Mouse (Mus musculus) hindbrain, embryonic 13.5 days (tissue): ENCODE results near the gene Coro1b. TPM values are rescaled to one million over a fixed set of nuclear protein-coding genes. Genes with fewer than 3 reads are reported as not detected.

ENCODE experiments used
- ATAC-seq: fragments of 200-750 bp; cut with Nextera tagmentation; 2 replicates; pipeline ENCODE4 v1.8.0; 2017; ENCODE audit warnings: moderate TSS enrichment; ENCODE audit not compliant: low FRiP score
- H3K27ac ChIP-seq: fragments of 300-500 bp; sonication (generic); 2 replicates; pipeline ENCODE4 v1.5.1; 2015; ENCODE audit warnings: inconsistent platforms, mild to moderate bottlenecking, moderate library complexity
- H3K27me3 ChIP-seq: fragments of 300-500 bp; sonication (generic); 2 replicates; pipeline ENCODE4 v1.6.1; 2015; ENCODE audit warnings: mild to moderate bottlenecking, inconsistent platforms
- H3K36me3 ChIP-seq: fragments of 300-500 bp; sonication (generic); 2 replicates; pipeline ENCODE4 v1.6.1; 2015; ENCODE audit warnings: mild to moderate bottlenecking, inconsistent platforms
- H3K4me1 ChIP-seq: fragments of 300-500 bp; sonication (generic); replicated peaks from 2 replicates; pipeline ENCODE4 v1.6.1; 2015; ENCODE audit warnings: inconsistent platforms
- H3K4me2 ChIP-seq: fragments of 300-500 bp; sonication (generic); 2 replicates; pipeline ENCODE4 v1.6.1; 2015; ENCODE audit warnings: inconsistent platforms, mild to moderate bottlenecking, moderate library complexity
- H3K4me3 ChIP-seq: fragments of 300-500 bp; sonication (generic); 2 replicates; pipeline ENCODE4 v1.5.1; 2015; ENCODE audit warnings: mild to moderate bottlenecking, inconsistent platforms
- H3K9ac ChIP-seq: fragments of 300-500 bp; sonication (generic); 2 replicates; pipeline ENCODE4 v1.6.1; 2015; ENCODE audit warnings: mild to moderate bottlenecking, inconsistent platforms
- H3K9me3 ChIP-seq: fragments of 300-500 bp; sonication (generic); 2 replicates; pipeline ENCODE4 v1.6.1; 2016; ENCODE audit warnings: inconsistent platforms
- WGBS: fragments of 180-500 bp; shearing (Covaris S2); methylation state at CpG from one replicate; pipeline ENCODE4 v1.1.7; 2015; 5-methylcytosine and 5-hydroxymethylcytosine counted together
- polyA plus RNA-seq: library from polyadenylated mRNA; unstranded; fragments of >200 nt; fragmentation: Nextera tagmentation; extraction: Ambion mirVana; gene quantifications from 2 replicates; pipeline ENCODE4 v1.2.1, GENCODE M21; 2015

Gene Coro1b
- polyA plus RNA-seq, 1 experiment from 2014 or later = 130 TPM

DNA sequence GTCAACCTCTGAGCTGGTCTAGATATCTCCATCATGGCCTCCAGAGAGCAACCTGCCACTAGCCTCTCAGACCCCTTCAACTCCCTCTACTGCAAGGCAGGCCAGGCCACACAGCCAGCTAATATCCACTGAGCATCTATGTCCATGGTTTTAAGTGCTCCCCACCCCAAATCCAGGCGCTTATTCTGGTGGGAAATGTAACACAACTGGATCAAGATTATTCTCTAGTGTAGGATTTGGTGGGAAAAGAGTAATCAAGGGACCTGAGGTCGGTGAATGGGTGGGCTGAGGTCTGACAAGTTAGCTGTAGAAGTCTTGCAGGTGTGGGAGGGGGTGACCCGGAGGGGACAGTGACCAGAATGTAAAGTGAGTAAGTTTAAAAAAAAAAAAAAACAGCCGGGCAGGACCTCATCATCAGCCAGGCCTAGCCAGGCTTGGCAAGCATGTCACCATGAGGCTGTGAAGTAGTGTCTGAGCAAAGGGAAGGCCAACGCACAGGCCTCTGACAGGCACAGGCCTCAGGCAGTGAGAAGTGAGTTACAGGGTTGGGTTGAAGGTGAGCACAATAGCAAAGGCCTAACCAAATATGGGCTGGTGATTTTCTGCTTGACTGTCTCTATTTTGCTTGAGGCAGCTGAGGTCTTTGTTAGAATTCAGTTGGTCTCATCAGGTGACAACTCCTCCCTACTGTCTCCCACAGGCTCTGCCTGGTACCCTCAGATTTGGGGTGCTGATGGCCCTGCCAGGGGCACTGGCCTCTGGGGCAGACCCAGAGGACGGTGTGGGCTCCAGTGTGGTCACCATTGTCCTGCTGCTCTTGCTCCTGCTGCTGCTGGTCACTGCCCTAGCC, 7.0 kb downstream of the Coro1b start:
- peaks cover 4% of the 10 kb centered on the region; the same call in 1 of the 2 replicates for H3K4me1 ChIP-seq
- H3K4me2 ChIP-seq = no peak overlapping the region
- H3K27ac ChIP-seq = peak overlapping the region; percentile 48; the same call in 1 of the 2 replicates
- no peak overlapping the region for H3K4me3 ChIP-seq
- no peaks in the 10 kb centered on the region for H3K27me3 ChIP-seq
- ATAC-seq = no peak
- WGBS = 63% methylated on average over 6 of the region's 6 CpGs
- H3K36me3 ChIP-seq = peaks cover 81% of the 10 kb centered on the region
- H3K9ac ChIP-seq = 0 out of 2 replicates have a peak overlapping the region, but pooled peaks have one; percentile 24
- H3K9me3 ChIP-seq = no peaks in the 10 kb centered on the region

- Histone ChIP-seq H3K4me3 (no peak overlapping the region), H3K27ac (peak overlapping the region; percentile 48; the same call in 1 of the 2 replicates), H3K9me3 (no peaks in the 10 kb centered on the region), H3K4me1 (0 out of 2 replicates have a peak, but pooled peaks cover 6% of the 10 kb centered on the region), H3K36me3 (peaks cover 80% of the 10 kb centered on the region), H3K27me3 (no peaks in the 10 kb centered on the region), H3K9ac (0 out of 2 replicates have a peak overlapping the region, but pooled peaks have one; percentile 24), H3K4me2 (no peak overlapping the region)
- no peak for ATAC-seq
- WGBS = 63% methylated on average over 20 of the region's 20 CpGs
Observed at GRCm38 (mm10) chr19:4156073-4156579, 7.7 kb downstream of the Coro1b start.

DNA sequence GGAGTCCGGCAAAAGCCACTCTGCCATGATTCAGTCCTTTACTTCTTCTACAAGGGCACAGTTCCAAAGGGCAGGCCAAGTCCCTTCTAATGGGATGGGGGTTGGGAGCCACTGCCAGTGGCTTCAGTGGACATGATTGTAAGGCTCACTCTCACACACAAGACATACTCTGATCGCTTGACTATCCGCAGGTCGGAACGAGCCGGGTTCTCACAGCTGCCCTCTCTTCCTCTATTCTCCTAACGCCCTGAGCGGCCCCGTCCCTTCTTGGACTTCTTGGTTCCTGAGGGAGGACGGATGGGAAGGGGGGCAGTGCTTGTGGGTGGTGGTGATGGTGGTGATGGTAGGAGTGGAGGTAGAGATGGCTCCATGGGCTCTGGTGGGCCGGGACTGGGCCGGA, 8.4 kb downstream of the Coro1b start:
- no peak overlapping the region for H3K27ac ChIP-seq
- H3K36me3 ChIP-seq = peaks cover 82% of the 10 kb centered on the region
- H3K4me3 ChIP-seq = no peak overlapping the region
- no peaks in the 10 kb centered on the region for H3K27me3 ChIP-seq
- peaks cover 8% of the 10 kb centered on the region; the same call in 1 of the 2 replicates for H3K4me1 ChIP-seq
- 86% methylated on average over 12 of the region's 12 CpGs for WGBS
- ATAC-seq = no peak
- no peaks in the 10 kb centered on the region for H3K9me3 ChIP-seq
- H3K4me2 ChIP-seq = no peak overlapping the region
- H3K9ac ChIP-seq = no peak overlapping the region

DNA sequence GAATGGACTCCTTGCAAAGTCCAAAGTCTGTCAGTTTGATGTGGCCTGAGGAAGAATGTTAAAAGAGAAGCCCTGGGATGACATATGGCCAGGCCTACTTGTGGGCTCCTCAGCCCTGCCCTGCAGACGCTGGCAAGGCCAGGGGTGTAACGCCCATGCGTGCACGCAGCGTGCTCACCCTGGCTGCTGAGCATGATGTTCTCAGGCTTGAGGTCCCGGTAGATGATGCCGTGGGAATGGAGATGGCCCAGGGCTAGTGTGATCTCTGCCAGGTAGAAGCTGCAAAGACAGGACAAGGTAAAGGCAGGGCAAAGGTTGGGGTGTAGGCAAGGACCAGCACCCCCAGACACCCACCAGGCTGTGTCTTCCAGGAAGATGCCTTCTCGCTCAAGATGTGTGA, 10.6 kb downstream of the Coro1b start:
- Histone ChIP-seq H3K36me3 (peaks cover 64% of the 10 kb centered on the region), H3K4me1 (peaks cover 26% of the 10 kb centered on the region), H3K9me3 (no peaks in the 10 kb centered on the region), H3K27ac (no peak overlapping the region), H3K9ac (no peak overlapping the region), H3K4me3 (no peak overlapping the region), H3K27me3 (no peaks in the 10 kb centered on the region), H3K4me2 (no peak overlapping the region)
- ATAC-seq = no peak
- WGBS = 96% methylated on average over 8 of the region's 8 CpGs

GRCm38 (mm10) chr19:4162646-4163542, 14.5 kb downstream of the Coro1b start, which contains the start of gene Rps6kb2:
TSS of gene Rps6kb2 (minus strand) at chr19:4163354.
- H3K27me3 ChIP-seq = no peaks in the 10 kb centered on the region
- H3K27ac ChIP-seq = peak within 1 kb of the TSS; percentile 91
- 7% methylated on average over 42 of the region's 42 CpGs for WGBS
- peak; percentile 90 for ATAC-seq
- H3K4me2 ChIP-seq = peak within 1 kb of the TSS; percentile 97
- no peaks in the 10 kb centered on the region for H3K9me3 ChIP-seq
- H3K4me1 ChIP-seq = peaks cover 27% of the 10 kb centered on the region
- H3K9ac ChIP-seq = peak within 1 kb of the TSS; percentile 79
- H3K4me3 ChIP-seq = peak within 1 kb of the TSS; percentile 66
- H3K36me3 ChIP-seq = peaks cover 37% of the 10 kb centered on the region

DNA sequence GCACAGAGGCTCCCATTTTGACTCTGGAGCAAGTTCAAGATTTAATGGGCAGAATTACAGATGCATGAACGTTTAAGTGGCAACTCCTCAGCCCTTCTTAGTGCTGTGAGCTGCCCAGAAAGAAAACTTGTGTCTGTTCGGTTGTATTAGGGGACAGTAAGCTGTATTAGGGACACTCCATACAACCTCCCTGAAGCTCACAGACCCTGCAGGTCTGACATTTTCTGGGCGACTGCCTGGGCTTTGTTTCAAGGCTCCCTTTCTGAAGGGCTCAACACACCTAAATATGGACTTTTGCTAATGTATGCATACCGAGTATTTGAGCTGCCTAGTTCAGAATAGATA, 15.1 kb downstream of the Coro1b start:
- Histone ChIP-seq H3K27me3 (no peaks in the 10 kb centered on the region), H3K4me1 (peaks cover 29% of the 10 kb centered on the region), H3K9ac (peak overlapping the region; percentile 79), H3K36me3 (peaks cover 30% of the 10 kb centered on the region), H3K27ac (peak overlapping the region; percentile 91), H3K9me3 (no peaks in the 10 kb centered on the region), H3K4me2 (peak overlapping the region; percentile 97), H3K4me3 (peak overlapping the region; percentile 66)
- ATAC-seq = peak; percentile 37
- 40% methylated on average over 4 of the region's 4 CpGs for WGBS

- ATAC-seq = no peak
- H3K4me1 ChIP-seq = peaks cover 29% of the 10 kb centered on the region
- H3K9ac ChIP-seq = peak overlapping the region; percentile 79; the same call in 1 of the 2 replicates
- no peaks in the 10 kb centered on the region for H3K27me3 ChIP-seq
- H3K4me3 ChIP-seq = no peak overlapping the region
- WGBS = 85% methylated on average over 3 of the region's 3 CpGs
- peak overlapping the region; percentile 97; the same call in 1 of the 2 replicates for H3K4me2 ChIP-seq
- H3K27ac ChIP-seq = peak overlapping the region; percentile 91; the same call in 1 of the 2 replicates
- H3K9me3 ChIP-seq = no peaks in the 10 kb centered on the region
- peaks cover 25% of the 10 kb centered on the region for H3K36me3 ChIP-seq
Observed at GRCm38 (mm10) chr19:4164100-4164499, 15.7 kb downstream of the Coro1b start.

GRCm38 (mm10) chr19:4164721-4165120, 16.3 kb downstream of the Coro1b start:
- H3K4me3 ChIP-seq = no peak overlapping the region
- peaks cover 31% of the 10 kb centered on the region for H3K4me1 ChIP-seq
- no peak overlapping the region; the same call in 1 of the 2 replicates for H3K27ac ChIP-seq
- peaks cover 18% of the 10 kb centered on the region for H3K36me3 ChIP-seq
- peak overlapping the region; percentile 55; the same call in 1 of the 2 replicates for H3K9ac ChIP-seq
- no peak overlapping the region for H3K4me2 ChIP-seq
- WGBS = 84% methylated on average over 2 of the region's 2 CpGs
- no peaks in the 10 kb centered on the region for H3K27me3 ChIP-seq
- no peak for ATAC-seq
- H3K9me3 ChIP-seq = no peaks in the 10 kb centered on the region

GRCm38 (mm10) chr19:4166678-4167476, 18.5 kb downstream of the Coro1b start:
- Histone ChIP-seq H3K36me3 (no peaks in the 10 kb centered on the region), H3K4me3 (no peak overlapping the region), H3K27ac (no peak overlapping the region), H3K4me1 (peaks cover 38% of the 10 kb centered on the region), H3K4me2 (no peak overlapping the region), H3K27me3 (no peaks in the 10 kb centered on the region), H3K9me3 (no peaks in the 10 kb centered on the region), H3K9ac (peak overlapping the region; percentile 49)
- WGBS = 82% methylated on average over 9 of the region's 9 CpGs
- no peak for ATAC-seq

DNA sequence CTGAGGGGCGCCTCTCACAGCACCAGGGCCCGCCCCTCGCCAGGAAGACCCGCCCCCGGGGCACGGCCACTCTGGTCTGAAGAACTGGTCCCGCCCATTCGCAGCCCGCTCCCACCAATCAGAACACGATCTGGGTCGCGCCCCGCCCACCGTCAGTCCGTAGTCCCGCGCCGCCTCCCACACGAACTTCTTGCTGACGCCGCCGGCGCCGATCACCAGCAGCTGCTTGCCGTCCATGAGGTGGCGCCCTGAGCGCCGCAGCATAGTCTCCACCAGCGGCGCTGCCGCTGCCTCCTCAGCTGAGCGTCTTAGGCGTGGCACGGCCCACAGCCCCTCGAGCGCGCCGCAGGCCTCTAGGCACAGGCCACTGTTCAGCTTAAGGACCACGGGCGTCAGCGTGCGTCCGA, 21.0 kb downstream of the Coro1b start:
- Histone ChIP-seq H3K4me1 (peaks cover 18% of the 10 kb centered on the region), H3K9me3 (no peaks in the 10 kb centered on the region), H3K4me2 (peak overlapping the region; percentile 78), H3K9ac (peak overlapping the region; percentile 81), H3K27ac (peak overlapping the region; percentile 94), H3K27me3 (no peaks in the 10 kb centered on the region), H3K4me3 (peak overlapping the region; percentile 42), H3K36me3 (no peaks in the 10 kb centered on the region)
- ATAC-seq = peak; percentile 93
- under 1% methylated on average over 43 of the region's 43 CpGs for WGBS

- WGBS = 6% methylated on average over 27 of the region's 27 CpGs
- Histone ChIP-seq H3K9me3 (no peaks in the 10 kb centered on the region), H3K9ac (peak overlapping the region; percentile 81), H3K27ac (peak overlapping the region; percentile 94), H3K4me2 (peak overlapping the region; percentile 78), H3K27me3 (0 out of 2 replicates have a peak, but pooled peaks cover 2% of the 10 kb centered on the region), H3K4me1 (peaks cover 18% of the 10 kb centered on the region), H3K36me3 (no peaks in the 10 kb centered on the region), H3K4me3 (peak overlapping the region; percentile 42)
- peak; percentile 61 for ATAC-seq
Observed at GRCm38 (mm10) chr19:4169810-4170209, 21.4 kb downstream of the Coro1b start.
